Mouse (Mus musculus): ENCODE results near the gene Ggt6.
"Not testable (repeated sequence)": the region's sequence is repeated elsewhere in the genome, so short reads cannot be mapped to it uniquely, and the experiment has no call there.

Gene Ggt6

GRCm38 (mm10) chr11:72410521-72411092, 24.7 kb upstream of the Ggt6 start:
- no peak for ATAC-seq (ENCODE audit: insufficient number of reproducible peaks, low FRiP score, low TSS enrichment)

DNA sequence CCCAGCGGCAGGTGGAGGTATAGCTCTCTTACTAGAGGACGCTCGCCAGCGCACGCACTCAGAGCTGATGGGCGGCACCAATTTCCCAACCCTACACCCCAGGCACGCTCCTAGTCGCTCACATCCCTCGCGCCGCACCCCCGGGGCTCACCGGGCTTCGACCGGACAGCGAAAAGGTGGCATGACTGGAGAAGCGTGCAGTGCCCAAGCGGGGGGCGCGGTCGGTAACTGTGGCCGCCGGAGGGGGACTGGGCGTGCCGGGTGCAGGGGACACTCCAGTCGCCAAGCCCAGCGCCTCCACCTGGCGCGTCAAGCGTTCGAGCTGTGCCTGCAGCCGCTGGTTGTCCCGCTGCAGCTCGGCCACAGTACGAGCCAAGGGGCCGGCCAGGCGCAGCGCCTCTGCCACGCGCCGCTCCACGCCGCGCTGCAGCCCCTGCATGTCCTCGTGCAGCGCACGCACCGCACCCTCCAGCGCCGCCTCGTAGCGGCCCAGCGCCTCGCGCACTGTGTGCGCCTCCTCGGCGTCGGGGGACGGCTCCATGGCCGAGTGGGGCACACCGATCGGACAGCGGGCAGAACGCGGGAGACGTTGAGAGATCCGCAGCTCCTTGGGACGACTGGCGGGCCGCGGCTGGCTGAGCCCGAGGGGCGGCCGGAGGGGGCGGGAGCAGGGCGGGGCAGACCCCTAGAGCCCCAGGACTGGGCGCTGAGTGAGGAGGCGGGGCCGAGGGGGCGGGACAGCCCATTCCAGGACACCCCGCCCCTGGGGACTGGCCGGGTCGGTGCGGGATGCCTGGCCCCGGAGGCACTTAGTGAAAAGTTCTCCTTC, 24.0 kb upstream of the Ggt6 start, which contains the start of gene Smtnl2:
Gene Smtnl2 (minus strand): TSS at position 621 of the 829 bp plus-strand sequence.
- ATAC-seq (ENCODE audit: insufficient number of reproducible peaks, low FRiP score, low TSS enrichment): no peak

DNA sequence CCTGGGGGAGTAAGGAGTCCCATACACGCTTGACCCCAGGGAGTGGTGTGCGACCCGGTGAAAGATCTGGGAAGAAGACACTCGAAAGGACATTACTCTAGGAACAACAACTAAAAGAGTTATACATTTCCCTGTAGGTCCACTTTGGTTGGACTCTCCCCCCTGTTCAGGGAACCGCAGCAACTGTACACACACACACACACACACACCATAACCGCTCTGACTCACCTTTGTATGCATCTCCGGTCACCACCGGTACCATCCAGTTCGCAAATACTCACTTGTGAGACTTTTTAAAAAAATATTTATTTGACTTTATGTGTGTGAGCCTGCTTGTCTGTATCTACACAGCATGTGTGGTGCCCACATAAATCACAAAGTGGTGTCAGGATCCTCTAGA, 23.4 kb upstream of the Ggt6 start:
- no peak for ATAC-seq (ENCODE audit: insufficient number of reproducible peaks, low FRiP score, low TSS enrichment)

GRCm38 (mm10) chr11:72413016-72413415, 22.3 kb upstream of the Ggt6 start:
- ATAC-seq (ENCODE audit: insufficient number of reproducible peaks, low FRiP score, low TSS enrichment): no peak

DNA sequence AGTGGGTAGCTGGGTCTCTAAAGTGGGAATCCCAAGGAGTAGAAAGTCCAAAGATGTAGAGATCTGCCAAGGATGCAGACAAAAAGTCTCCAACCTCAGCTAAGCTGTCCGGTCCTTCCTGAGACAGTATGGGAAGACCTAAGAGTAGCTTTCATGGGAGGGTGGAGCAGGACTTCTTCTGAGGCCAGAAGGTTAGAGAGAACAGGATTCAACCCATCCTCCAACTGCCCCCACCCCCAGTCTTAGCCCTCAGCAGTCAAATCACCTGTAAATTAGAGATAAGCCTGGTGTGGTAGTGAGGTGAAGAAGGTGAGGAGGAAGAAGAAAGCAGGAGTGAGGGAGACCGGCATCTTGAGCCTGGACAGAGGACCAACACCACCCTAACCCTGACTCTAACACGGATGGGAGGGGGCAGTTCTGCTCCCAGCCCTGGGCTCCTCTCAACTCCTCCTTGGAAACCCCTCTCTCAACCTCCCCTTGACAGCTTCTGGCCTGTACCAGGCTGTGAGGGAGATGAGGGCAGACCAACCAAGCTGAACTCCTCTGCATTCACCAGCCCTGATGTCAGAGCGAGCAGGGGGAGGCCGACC, 21.6 kb upstream of the Ggt6 start:
- no peak for ATAC-seq (ENCODE audit: insufficient number of reproducible peaks, low FRiP score, low TSS enrichment)

DNA sequence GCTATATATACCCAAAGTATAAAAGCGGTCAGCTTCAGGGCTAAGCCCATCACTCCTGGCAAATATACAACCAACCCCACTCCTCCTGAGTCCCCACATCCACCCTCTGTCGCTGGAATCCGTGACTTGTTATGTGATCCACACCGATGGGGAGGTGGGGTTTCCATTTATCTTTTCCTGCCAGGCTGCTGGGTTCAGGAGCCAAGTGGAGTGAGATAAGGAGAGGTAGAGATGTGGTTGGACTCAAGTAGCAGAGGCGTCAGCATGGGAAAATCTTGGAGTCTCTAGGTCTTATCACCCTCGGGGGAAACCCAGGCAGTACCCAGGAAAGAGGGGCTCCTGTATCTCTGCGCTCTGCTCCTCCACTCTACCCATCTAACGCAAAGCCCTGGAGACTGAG, 20.2 kb upstream of the Ggt6 start:
- no peak for ATAC-seq (ENCODE audit: insufficient number of reproducible peaks, low FRiP score, low TSS enrichment)

GRCm38 (mm10) chr11:72416666-72417065, 18.7 kb upstream of the Ggt6 start:
- no peak for ATAC-seq (ENCODE audit: insufficient number of reproducible peaks, low FRiP score, low TSS enrichment)

DNA sequence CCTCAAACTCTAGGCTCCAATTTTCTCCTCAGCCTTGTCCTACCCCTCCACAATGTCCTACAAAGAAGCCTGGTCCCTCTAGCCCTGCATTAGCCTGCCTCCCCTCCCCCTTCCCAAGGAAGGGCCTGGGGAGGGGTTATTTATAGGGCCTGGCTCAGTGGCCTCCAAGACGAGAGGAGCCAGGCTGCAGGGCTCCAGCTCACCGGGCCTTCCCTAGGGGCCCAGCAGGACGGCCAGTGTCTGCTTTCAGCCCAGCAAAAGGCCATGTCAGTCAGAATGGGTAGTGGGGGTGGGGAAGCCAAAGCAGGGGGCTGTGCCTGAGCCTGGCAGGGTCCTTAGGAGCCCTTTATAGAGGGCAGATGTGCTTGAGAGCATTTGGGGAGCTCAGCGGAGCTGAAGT, 17.9 kb upstream of the Ggt6 start:
- ATAC-seq (ENCODE audit: insufficient number of reproducible peaks, low FRiP score, low TSS enrichment): no peak

DNA sequence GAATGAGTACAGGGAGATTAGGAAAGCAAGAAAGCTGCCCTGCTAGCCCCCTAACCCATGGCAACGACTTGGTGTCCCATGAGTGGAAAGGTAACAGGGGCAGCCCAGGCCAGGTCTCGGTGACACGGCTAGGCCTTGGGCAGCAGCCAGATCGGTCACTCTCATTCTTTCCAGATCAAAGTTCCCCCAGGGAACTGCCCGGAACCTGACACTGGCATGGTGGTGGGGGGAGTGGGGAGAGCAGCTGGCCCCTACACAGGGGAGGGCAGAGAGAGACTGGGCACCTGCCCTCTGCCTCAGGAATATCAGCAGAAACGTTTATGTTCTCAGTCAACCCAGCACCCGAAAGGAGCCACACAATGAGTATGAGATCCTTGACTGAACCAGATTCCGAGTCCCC, 17.1 kb upstream of the Ggt6 start:
- ATAC-seq (ENCODE audit: insufficient number of reproducible peaks, low FRiP score, low TSS enrichment): no peak

DNA sequence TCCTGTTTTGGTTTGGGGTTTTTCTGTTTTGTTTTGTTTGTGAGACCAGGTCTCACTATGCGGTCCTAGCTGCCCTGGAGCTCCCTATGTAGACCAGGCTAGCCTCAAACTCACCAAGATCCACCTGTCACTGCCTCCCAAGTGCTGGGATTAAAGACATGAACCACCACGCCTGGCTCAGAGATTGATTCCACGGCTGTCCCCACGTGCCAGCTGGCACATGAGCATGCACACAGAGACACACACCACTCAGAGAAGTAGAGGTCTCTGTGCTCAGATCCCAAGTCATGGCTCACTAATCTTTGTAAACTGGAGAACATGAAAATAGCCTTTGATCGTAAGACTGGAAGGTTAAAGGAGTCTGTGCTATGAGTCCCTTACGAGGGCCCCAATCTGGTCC, 16.3 kb upstream of the Ggt6 start:
- ATAC-seq (ENCODE audit: insufficient number of reproducible peaks, low FRiP score, low TSS enrichment): no peak

- no peak for ATAC-seq (ENCODE audit: insufficient number of reproducible peaks, low FRiP score, low TSS enrichment)
Measured at GRCm38 (mm10) chr11:72420460-72421122, 14.7 kb upstream of the Ggt6 start.

DNA sequence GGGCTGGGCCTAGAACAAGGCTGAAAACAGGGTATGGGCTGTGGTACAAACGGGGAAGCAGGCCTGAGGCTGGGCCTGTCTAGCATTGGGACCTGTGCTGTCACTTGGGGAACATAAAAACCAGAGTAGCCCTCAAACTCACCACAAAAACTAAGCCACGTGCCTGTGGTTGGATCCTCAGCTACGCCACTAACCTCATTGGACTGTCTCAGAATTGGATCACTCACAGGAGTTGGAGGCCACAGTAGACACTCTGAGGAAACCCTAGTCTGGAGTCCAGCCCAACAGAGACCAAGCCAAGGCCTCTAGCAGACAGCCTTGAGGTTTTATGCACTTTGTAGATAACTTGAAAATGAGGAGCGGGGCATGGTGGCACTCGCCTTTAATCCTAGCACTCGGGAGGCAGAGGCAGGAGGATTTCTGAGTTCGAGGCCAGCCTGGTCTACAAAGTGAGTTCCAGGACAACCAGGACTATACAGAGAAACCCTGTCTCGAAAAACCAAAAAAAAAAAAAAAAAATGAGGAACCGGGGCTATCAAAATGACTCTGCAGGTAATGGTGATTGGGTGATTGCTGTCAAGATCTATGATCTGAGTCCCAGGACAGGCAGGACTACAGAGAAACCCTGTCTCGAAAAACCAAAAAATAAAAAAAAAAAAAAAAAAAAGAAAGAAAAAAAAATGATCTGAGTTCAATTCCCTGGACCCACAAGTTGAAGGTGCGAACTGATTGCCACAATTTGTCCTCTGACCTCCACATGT, 13.6 kb upstream of the Ggt6 start:
- no peak for ATAC-seq (ENCODE audit: insufficient number of reproducible peaks, low FRiP score, low TSS enrichment)

- ATAC-seq (ENCODE audit: insufficient number of reproducible peaks, low FRiP score, low TSS enrichment): no peak
Measured at GRCm38 (mm10) chr11:72423686-72424085, 11.6 kb upstream of the Ggt6 start.

DNA sequence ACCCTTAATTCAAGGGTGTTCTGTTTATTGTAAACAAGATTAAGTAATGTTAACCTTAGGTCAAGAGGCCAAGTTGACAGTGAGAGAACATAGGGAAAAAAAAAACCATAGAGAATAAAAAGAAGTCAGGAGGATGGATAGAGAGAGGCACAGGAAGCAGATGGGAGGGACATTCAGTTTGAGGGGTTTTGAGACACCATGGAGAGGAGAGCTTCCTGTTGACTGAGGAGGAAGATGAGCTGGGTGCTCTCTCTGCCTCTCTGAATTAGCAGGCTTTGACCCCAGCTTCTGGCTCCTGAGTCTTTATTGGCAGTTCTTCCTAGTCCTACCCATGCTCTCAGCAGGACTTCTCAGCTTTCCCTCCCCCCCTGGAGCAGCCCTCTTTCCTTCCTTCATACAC, 10.1 kb upstream of the Ggt6 start:
- ATAC-seq (ENCODE audit: insufficient number of reproducible peaks, low FRiP score, low TSS enrichment): no peak

- ATAC-seq (ENCODE audit: insufficient number of reproducible peaks, low FRiP score, low TSS enrichment): no peak
Measured at GRCm38 (mm10) chr11:72426884-72427283, 8.4 kb upstream of the Ggt6 start.

DNA sequence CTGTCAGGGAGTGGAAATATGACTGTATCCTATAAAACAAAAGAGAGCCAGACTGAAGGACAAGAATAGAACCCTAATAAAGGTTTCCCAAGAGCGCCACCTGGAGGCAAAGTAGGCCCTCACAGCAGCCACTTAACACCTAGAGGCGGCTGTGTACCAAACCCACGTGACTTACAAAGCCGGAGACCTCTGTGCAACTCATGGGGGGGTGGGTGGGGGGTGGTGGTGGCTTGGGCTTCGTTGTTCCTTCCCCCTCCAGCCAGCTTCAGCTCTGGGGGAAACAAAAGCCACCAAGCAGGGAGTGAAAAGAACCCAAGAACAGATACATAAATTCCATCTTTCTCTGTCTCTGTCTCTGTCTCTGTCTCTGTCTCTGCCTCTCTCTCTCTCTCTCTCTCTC, 6.6 kb upstream of the Ggt6 start:
- no peak for ATAC-seq (ENCODE audit: insufficient number of reproducible peaks, low FRiP score, low TSS enrichment)

GRCm38 (mm10) chr11:72429288-72429690, 6.0 kb upstream of the Ggt6 start:
- ATAC-seq (ENCODE audit: insufficient number of reproducible peaks, low FRiP score, low TSS enrichment): no peak

GRCm38 (mm10) chr11:72430311-72431068, 4.8 kb upstream of the Ggt6 start:
- ATAC-seq (ENCODE audit: insufficient number of reproducible peaks, low FRiP score, low TSS enrichment): not testable (repeated sequence)

- ATAC-seq (ENCODE audit: insufficient number of reproducible peaks, low FRiP score, low TSS enrichment): no peak
Measured at GRCm38 (mm10) chr11:72435694-72436045, 344 bp downstream of the Ggt6 start.

DNA sequence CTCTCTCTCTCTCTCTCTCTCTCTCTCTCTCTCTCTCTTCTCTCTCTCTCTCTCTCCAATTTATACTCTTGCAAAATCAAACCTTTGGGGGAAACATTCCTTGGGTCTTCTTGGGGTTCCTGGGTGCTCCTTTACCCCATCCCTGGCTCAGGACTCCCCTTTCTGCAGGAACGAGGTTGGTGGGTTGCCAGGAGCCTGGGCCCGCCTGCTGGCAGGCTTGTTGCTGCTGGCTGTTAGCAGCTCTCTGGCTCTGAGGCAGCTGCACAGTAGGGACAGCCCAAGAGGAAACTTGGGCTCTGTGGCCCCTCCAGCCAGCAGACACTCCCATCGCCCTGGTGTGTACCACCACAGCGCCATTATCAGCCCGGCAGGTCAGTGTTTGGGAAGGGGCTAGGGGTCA, 945 bp downstream of the Ggt6 start:
- no peak for ATAC-seq (ENCODE audit: insufficient number of reproducible peaks, low FRiP score, low TSS enrichment)

Data from cerebellum, adult (tissue).